Mouse (Mus musculus): ENCODE measurements around the gene Sapcd1. TPM values are rescaled to one million over a fixed set of nuclear protein-coding genes. Genes with fewer than 3 reads are reported as not detected.

Sapcd1 gene
- polyA plus RNA-seq, 1 experiment from 2014 or later: 11.4 TPM

DNA sequence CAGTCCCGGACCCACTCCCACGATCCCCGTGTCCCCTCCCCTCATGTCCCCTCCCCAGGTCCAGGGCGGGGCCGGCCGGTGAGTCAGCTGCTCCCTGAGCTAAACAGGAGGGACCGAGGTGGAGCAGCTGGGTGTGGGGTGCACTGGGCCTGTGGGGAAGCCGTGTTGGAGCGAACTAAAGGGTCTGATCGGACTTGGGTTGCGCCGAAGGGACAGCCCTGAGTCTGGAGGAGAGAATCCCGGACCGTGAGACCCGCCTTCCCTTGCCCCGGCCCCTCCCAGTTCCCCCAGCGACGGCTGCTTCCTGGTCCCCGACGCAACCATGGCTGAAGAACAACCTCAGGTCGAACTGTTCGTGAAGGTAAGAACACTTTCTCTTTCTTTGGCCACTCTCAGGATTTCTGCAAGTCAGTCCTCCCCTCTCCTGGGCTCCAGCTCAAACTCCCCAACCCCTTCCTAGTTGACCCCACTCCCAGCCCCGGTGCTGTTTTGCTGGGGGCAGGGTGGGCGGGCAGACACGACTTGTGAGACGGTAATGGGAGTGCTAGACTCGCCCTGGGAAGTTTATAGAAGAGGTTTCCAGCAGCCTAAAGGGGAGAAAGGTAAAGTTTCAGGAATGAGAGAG is 22.4 kb upstream of the Sapcd1 start:
- Histone ChIP-seq H3K36me3 (peaks cover 18% of the 10 kb centered on the region), H3K4me2 (replicated peaks) (peak overlapping the region; percentile 99), H3K4me3 (replicated peaks) (peak overlapping the region; percentile 61), H3K27ac (peak overlapping the region; percentile 100), H3K9ac (peak overlapping the region; percentile 79), H3K4me1 (replicated peaks) (peaks cover 39% of the 10 kb centered on the region), H3K27me3 (replicated peaks) (no peaks in the 10 kb centered on the region), H3K9me3 (0 out of 2 replicates have a peak, but pooled peaks cover 4% of the 10 kb centered on the region)
- ATAC-seq: peak; percentile 5
- WGBS: under 1% methylated on average over 27 of the region's 27 CpGs

DNA sequence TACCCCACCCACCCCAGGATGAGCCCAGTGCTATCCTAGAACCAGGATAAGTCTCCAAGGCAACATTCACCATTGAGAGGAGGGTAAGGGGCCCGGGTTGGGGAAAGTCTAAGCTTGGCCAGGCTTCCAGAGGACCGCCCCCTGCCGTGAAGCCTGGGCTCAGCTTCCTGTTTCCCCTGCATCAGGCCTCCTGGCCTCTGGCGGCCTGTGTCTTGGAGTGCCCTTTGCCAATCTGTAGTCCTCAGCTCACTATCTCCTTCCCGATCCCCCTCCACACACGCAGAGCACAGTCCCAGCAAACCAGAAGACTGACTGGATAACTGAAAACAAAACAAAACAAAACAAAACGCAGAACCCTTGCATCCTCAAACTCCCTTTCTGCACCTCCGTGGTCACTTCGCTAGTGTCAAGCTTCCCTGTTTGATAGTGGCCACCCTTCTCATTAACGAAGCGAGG is 21.8 kb upstream of the Sapcd1 start, which contains the start of gene Clic1:
Gene Clic1 (plus strand): TSS at position 406 of the 456 bp plus-strand sequence.
- Histone ChIP-seq H3K4me1 (replicated peaks) (peaks cover 43% of the 10 kb centered on the region), H3K4me3 (replicated peaks) (peak within 1 kb of the TSS; percentile 61), H3K4me2 (replicated peaks) (peak within 1 kb of the TSS; percentile 99), H3K27ac (peak within 1 kb of the TSS; percentile 100), H3K27me3 (replicated peaks) (no peaks in the 10 kb centered on the region), H3K9me3 (0 out of 2 replicates have a peak, but pooled peaks cover 4% of the 10 kb centered on the region), H3K9ac (peak within 1 kb of the TSS; percentile 79), H3K36me3 (peaks cover 14% of the 10 kb centered on the region)
- peak; percentile 50 for ATAC-seq
- under 1% methylated on average over 11 of the region's 11 CpGs for WGBS

DNA sequence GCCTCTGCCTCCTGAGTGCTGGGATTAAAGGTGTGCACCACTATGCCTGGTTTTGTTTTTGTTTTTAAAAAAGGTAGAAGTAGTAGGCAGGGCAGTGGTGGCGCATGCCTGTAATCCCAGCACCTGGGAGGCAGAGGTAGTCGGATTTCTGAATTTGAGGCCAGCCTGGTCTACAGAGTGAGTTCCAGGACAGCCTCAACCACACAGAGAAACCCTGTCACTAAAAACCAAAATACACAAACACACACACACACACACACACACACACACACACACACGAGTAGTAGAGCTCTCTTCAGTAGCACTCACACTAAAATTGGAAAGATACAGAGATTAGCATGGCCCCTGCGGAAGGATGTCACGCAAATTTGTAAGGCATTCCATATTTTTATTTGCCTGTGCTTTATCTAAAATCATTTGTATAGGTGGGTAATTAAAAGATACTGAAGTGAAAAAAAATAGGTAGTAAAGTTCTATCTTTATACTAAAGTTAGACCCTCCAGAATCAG is 21.2 kb upstream of the Sapcd1 start:
- Histone ChIP-seq H3K4me2 (replicated peaks) (peak overlapping the region; percentile 99), H3K27me3 (replicated peaks) (no peaks in the 10 kb centered on the region), H3K36me3 (peaks cover 10% of the 10 kb centered on the region), H3K9me3 (0 out of 2 replicates have a peak, but pooled peaks cover 2% of the 10 kb centered on the region), H3K4me3 (replicated peaks) (no peak overlapping the region), H3K9ac (no peak overlapping the region), H3K4me1 (replicated peaks) (peaks cover 40% of the 10 kb centered on the region), H3K27ac (peak overlapping the region; percentile 100)
- no peak for ATAC-seq
- 63% methylated on average over 5 of the region's 5 CpGs for WGBS

DNA sequence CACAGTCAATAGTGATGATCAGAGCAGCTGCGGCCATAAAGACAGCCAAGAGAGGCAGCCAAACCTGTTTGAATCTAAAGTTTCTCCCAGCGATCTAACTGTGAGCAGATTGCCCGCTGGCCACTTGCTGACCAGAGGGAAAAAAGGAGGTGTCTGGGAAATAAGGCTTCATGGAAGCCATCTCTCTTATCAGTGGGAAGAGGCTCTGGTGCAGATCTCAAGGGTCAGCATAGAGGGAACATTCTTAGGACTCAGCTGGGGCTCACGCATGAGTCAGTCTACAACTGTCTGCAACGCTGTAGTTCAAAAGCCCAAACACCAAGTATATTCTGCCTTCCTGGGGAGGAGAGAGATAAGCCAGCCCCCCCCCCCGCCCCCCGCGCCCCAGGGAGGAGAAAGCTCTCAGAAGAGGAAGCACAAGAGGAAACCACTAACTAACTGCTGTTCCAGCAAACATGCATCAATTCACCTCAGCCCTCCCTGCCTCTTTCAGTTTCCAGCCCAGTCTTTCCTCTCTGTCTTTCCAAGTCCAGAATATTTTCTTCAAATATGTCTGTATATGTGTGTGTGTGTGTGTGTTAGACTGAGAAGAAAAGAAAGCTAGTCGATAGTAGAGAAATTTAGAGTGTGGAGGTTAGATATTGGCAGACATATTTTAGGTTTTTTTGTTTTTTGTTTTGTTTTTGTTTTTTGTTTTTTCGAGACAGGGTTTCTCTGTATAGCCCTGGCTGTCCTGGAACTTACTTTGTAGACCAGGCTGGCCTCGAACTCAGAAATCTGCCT is 20.5 kb upstream of the Sapcd1 start:
- H3K27ac ChIP-seq: peak overlapping the region; percentile 100
- H3K4me3 ChIP-seq (replicated peaks): peak overlapping the region; percentile 16
- H3K4me2 ChIP-seq (replicated peaks): peak overlapping the region; percentile 99
- H3K9me3 ChIP-seq: no peaks in the 10 kb centered on the region
- H3K4me1 ChIP-seq (replicated peaks): peaks cover 40% of the 10 kb centered on the region
- H3K27me3 ChIP-seq (replicated peaks): no peaks in the 10 kb centered on the region
- WGBS: 24% methylated on average over 11 of the region's 11 CpGs
- no peak for ATAC-seq
- no peak overlapping the region; the same call in 1 of the 2 replicates for H3K9ac ChIP-seq
- H3K36me3 ChIP-seq: peaks cover 6% of the 10 kb centered on the region

DNA sequence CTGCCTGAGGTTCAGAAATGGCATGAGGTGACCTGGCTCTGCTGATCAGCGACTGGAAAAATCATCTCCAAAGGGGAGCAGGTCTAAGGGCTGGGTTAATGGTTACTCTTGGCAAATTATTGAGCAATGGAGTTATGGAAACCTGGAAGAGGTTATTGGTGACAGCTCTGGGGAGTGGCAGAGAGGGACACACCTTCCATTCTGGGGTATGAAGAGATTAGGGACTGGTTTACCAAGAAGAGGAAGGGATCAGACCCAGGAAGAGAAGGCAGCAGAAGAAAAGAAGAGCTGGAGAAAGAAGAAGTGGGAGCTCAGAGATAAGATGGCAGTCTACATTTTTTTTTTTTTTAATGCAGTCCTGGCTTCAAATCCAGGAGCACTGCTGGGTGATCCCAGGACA is 19.9 kb upstream of the Sapcd1 start:
- 53% methylated on average over 1 of the region's 1 CpGs for WGBS
- peaks cover 39% of the 10 kb centered on the region for H3K4me1 ChIP-seq (replicated peaks)
- peak; percentile 27 for ATAC-seq

DNA sequence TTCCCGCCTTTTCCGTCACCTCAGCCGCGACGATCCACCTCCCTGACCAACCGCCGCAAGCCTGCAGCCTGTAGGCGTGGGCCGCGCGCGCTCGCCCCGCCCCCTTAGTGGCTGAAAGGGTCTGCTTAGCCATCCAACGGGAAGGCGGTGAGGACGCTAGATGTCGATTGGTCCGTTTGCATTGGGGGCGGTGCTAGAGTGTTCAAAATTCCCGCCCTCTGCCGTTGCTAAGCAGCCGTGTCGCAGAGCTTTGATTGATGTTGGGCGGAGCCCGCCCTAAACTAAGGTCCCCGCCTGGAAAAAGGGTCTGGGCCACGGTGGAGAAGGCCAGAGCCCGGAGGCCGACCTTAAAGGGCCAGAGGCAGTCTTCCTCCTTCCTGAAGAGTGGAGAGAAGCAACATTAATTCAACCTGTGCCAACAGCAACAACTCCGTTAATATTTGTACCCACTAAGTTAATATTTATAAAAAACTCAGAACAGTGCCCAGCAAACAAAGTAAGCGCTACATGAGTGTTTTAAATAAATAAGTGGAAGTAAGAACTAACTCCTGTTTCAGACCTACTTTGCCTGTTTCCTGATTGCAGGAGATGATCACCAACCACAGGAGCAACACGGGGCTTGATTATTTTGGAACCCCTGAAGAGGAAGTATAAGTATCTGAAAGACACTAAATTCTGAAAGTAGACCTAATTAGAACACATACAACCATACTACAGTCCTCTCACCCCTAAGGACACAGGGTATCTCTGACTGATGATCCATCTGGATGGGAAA is 19.1 kb upstream of the Sapcd1 start, which contains the start of gene Msh5:
Gene Msh5 (minus strand): TSS at position 65 of the 775 bp plus-strand sequence.
- peak; percentile 92 for ATAC-seq
- H3K4me1 ChIP-seq (replicated peaks): peaks cover 30% of the 10 kb centered on the region
- 2% methylated on average over 33 of the region's 33 CpGs for WGBS

More for the DNA sequence above, 19.9 kb upstream of the Sapcd1 start:
- peaks cover 1% of the 10 kb centered on the region for H3K36me3 ChIP-seq
- H3K27ac ChIP-seq: peak overlapping the region; percentile 100
- H3K9me3 ChIP-seq: no peaks in the 10 kb centered on the region
- H3K4me2 ChIP-seq (replicated peaks): peak overlapping the region; percentile 99
- peak overlapping the region; percentile 16 for H3K4me3 ChIP-seq (replicated peaks)
- 0 out of 2 replicates have a peak overlapping the region, but pooled peaks have one; percentile 1 for H3K9ac ChIP-seq
- H3K27me3 ChIP-seq (replicated peaks): no peaks in the 10 kb centered on the region

DNA sequence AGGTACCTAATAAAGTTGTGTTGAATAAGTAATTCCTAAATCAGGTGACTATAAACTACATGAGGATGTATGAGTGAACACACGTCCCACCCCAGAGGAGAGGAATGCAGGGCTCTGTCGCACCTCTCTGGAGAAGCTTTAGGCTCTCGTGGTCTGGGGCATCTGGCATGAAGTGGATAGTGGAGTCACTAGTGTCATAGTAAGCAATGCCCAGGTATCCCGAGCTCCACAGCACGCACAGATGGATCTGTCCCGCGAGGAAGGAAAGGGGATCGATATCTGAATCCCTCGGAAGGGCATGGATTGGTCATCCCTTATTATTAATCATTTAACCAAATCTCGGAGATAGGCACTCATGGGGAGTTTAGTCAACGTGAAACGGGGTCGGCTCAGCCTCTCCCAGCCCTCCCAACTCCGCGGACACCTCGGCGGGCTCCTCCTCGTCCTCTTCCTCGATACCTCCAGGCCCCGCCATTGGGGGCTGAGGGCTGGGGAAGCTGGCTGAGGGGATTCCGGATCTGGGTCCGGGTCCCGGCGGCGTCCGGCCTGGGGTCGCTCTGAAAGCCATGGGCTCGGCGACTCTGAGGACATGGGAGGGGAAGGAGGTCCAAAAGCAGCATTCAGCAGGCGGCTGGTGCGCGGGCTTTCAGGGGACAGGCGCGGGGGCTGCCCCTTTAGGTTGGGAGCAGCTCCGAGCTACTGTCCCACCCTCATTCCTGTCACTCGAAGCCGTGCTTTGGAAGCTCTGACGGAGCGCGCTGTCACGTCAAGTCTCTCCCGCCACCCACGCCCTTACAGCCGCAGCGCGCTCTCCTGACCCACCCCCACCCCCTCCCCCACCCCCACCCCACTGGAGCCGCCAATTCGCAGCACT is 18.2 kb upstream of the Sapcd1 start:
- Histone ChIP-seq H3K4me1 (replicated peaks) (peaks cover 29% of the 10 kb centered on the region), H3K36me3 (no peaks in the 10 kb centered on the region), H3K9ac (peak overlapping the region; percentile 91), H3K4me2 (replicated peaks) (peak overlapping the region; percentile 99), H3K9me3 (no peaks in the 10 kb centered on the region), H3K4me3 (replicated peaks) (peak overlapping the region; percentile 58), H3K27ac (peak overlapping the region; percentile 92), H3K27me3 (replicated peaks) (no peaks in the 10 kb centered on the region)
- ATAC-seq: no peak
- 3% methylated on average over 48 of the region's 48 CpGs for WGBS

More for the DNA sequence above, 19.1 kb upstream of the Sapcd1 start, which contains the start of gene Msh5:
- Histone ChIP-seq H3K36me3 (no peaks in the 10 kb centered on the region), H3K27ac (peak within 1 kb of the TSS; percentile 100), H3K27me3 (replicated peaks) (no peaks in the 10 kb centered on the region), H3K4me3 (replicated peaks) (peak within 1 kb of the TSS; percentile 58), H3K9ac (peak within 1 kb of the TSS; percentile 91), H3K9me3 (no peaks in the 10 kb centered on the region), H3K4me2 (replicated peaks) (peak within 1 kb of the TSS; percentile 99)

DNA sequence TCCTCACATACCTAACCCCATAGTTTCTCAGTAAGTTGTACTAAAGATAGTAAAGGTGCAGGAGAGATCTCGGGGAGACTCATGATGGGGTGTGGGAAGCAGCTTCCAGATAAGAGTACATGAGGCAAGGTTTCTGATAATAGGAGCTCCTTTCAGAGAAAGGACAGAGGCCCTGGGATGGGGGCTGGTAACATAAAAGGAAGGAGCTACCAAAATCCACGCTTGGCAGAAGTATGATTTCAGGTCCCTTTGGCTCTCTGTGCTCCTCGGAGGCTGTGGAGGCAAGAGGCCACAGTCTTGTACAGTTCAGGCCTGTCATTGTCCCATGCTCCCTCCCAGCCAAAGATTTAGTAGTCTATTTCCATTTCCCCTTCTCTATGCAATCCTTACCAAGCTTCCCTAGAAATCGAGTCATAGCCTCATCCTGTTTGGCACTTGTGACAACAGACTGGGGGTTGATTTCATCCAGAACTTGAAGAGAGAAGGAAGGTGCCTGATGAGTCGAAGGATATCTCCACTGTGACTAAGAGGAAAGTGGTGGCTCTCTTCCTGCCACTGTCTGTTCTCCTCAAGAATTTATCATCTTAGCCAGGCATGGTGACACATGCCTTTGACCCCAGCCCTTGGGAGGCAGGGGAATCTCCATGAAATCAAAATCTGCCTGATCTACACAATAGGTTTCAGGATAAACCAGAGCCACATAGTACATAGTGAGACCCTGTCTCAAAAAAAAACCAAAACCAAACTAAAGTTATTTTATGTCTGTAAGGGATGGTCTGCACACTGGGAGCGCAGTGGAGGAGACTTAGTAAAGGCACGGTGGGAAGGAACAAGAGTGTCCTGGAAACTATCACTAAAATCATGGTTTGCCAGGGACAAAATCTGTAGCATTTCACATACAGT is 17.3 kb upstream of the Sapcd1 start:
- H3K27me3 ChIP-seq (replicated peaks): no peaks in the 10 kb centered on the region
- H3K9ac ChIP-seq: no peak overlapping the region
- peaks cover 29% of the 10 kb centered on the region for H3K4me1 ChIP-seq (replicated peaks)
- H3K27ac ChIP-seq: peak overlapping the region; percentile 92; the same call in 1 of the 2 replicates
- no peaks in the 10 kb centered on the region for H3K9me3 ChIP-seq
- peak overlapping the region; percentile 58 for H3K4me3 ChIP-seq (replicated peaks)
- peak overlapping the region; percentile 99 for H3K4me2 ChIP-seq (replicated peaks)
- no peaks in the 10 kb centered on the region for H3K36me3 ChIP-seq
- no peak for ATAC-seq
- WGBS: 68% methylated on average over 7 of the region's 7 CpGs

DNA sequence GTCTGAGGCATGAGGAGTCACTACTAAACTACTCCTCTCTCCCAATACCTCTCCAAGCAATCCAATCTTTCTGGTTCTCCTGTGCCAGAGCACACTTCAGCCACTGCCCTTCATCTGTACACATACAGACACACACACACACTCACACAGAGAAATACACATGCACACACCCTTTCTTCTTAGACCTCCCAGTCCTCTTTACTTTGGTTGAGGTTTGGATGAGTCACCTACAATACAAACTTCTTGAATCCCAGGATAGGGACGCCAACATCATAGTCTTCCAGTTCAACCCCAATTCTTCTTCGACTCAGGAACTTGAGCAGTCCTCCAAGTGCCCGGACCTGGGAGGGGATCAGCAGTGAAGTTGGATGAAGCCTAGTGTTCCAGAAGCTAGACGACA is 16.0 kb upstream of the Sapcd1 start:
- Histone ChIP-seq H3K9me3 (no peaks in the 10 kb centered on the region), H3K4me2 (replicated peaks) (no peak overlapping the region), H3K9ac (no peak overlapping the region), H3K4me1 (replicated peaks) (peaks cover 22% of the 10 kb centered on the region), H3K27ac (0 out of 2 replicates have a peak overlapping the region, but pooled peaks have one; percentile 11), H3K4me3 (replicated peaks) (no peak overlapping the region), H3K27me3 (replicated peaks) (no peaks in the 10 kb centered on the region), H3K36me3 (no peaks in the 10 kb centered on the region)
- ATAC-seq: no peak
- 80% methylated on average over 4 of the region's 4 CpGs for WGBS

DNA sequence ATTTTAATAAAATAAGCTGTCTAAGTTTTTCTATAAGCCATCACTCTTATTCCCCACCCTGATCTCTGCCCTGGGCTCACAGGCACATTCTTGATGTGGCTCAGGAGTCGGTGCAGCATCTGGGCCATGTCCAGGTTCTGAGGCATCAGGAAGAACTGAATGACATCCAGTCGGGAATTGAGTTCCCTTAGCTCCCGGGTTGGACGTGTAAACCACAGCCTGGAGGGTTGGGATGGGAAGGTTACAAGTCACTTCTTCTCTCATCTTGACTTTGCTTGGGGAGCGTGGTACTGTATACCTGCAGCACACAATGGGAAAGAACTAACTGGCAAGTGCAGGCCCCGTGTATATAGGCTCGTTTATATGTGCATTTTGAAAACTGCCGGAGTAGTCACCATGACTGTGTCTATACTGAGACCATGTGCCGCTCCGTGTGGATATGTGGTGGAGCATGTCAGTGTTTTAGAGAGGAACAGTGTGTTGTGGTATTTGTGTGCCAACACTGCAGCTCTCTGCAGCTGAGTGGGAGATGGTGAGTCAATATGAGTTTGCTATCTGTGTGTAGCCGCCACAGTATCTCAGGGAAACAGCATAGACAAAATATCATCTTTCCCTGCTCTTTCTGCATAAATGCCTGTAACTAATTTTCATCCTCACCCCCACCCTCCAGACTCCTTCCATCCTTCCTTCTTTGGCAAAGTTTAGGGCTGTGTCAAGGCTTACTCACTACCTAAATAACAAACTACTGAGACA is 11.5 kb upstream of the Sapcd1 start:
- H3K27me3 ChIP-seq (replicated peaks): no peaks in the 10 kb centered on the region
- H3K4me3 ChIP-seq (replicated peaks): no peak overlapping the region
- H3K27ac ChIP-seq: no peak overlapping the region
- 0 out of 2 replicates have a peak, but pooled peaks cover 4% of the 10 kb centered on the region for H3K4me1 ChIP-seq (replicated peaks)
- H3K4me2 ChIP-seq (replicated peaks): no peak overlapping the region
- no peaks in the 10 kb centered on the region for H3K36me3 ChIP-seq
- H3K9me3 ChIP-seq: no peaks in the 10 kb centered on the region
- 84% methylated on average over 11 of the region's 11 CpGs for WGBS
- no peak overlapping the region for H3K9ac ChIP-seq
- ATAC-seq: no peak
